Mouse (Mus musculus) frontal cortex, adult 2 months (tissue): ENCODE results near the gene Cacna1i. TPM values are rescaled to one million over a fixed set of nuclear protein-coding genes. Genes with fewer than 3 reads are reported as not detected.

Experiments
- DNase-seq, 2 experiments: peaks; one replicate each; pipeline ENCODE4 v3.0.0; 2022; ENCODE audit warnings: low spot score in 1 of 2; ENCODE audit errors: extremely low spot score in 1 of 2
- polyA plus RNA-seq: library from polyadenylated mRNA; depleted of rRNA; stranded (reverse); fragments of >200 nt; gene quantifications from 2 replicates; pipeline ENCODE4 v1.2.3, GENCODE M21; 2012; rRNA removed

Cacna1i gene
- polyA plus RNA-seq, 1 experiment = 35.7 TPM

DNA sequence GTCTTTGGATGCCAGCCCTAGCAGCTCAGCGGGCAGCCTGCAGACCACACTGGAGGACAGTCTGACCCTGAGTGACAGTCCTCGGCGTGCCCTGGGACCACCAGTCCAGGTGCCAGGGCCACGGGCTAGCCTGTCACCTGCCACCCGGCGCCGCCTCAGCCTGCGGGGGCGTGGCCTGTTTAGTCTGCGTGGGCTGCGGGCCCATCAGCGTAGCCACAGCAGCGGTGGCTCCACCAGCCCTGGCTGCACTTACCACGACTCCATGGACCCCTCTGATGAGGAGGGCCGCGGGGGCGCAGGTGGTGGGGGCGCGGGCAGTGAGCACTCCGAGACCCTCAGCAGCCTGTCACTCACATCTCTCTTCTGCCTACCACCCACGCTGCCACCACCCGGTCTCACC is 108.0 kb downstream of the Cacna1i start:
- no peak for DNase-seq

DNA sequence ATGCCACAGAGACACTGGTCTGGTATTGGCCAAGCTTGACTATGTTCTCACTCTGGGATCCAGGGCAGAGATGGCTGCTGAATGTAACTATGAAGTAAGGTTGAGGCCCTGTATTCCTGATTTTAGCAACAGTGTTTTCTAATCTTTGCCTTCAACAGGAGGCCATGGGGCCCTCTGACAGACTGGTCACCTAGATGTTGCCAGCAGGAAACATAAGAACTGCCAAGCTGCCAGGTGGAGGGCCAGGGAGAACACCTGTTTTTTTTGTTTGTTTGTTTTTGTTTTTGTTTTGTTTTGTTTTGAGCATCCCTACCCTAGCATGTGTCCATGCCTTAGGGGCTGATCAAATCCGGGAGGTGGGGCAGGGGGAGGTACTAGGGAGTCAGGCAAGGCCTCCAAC is 112.4 kb downstream of the Cacna1i start:
- DNase-seq = no peak

DNA sequence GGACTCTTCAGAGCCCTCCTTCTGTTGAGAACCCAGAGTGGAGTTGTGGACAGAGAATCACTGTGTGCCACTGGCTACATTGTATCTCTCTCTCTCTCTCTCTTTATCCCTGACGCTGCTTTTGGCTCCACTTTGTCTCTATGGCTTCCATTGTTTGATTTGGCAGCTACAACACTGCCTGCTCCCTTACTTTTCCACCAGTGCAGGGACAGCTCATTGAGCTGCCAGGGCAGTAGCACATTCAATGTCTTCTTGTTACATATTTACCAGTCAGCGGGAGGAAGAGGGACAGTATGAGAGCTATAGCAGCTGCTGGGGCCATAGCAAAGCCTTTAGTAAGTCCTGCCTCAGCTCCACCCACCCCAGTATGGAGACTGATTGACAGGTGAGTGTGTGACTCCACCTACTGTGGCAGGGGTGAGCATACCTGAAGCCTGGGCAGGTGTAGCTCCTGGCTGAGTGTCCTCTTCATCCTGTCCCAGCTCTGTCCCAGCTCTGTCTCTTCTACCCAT is 114.4 kb downstream of the Cacna1i start:
- DNase-seq = peak in 1 of 2 experiments; percentile 32

DNA sequence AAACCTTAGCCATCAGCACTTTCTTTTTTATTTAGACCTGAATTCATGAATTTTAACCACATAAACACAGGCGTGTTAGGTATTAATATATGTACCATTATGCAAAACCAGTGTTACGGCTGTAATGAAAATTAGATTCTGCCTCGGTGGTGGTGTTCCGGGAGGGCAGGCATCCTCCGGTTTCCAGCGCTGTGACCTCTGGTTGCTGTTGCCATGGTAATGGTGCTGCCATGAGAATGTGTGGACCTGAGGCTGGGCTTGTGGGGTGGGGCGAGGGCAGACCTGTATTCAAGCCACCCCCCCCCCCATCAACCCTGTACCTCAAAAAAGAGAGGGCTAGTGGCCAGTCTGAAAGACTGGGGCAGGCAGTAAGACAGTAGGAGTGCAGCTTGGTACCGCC is 114.9 kb downstream of the Cacna1i start:
- no peak for DNase-seq

DNA sequence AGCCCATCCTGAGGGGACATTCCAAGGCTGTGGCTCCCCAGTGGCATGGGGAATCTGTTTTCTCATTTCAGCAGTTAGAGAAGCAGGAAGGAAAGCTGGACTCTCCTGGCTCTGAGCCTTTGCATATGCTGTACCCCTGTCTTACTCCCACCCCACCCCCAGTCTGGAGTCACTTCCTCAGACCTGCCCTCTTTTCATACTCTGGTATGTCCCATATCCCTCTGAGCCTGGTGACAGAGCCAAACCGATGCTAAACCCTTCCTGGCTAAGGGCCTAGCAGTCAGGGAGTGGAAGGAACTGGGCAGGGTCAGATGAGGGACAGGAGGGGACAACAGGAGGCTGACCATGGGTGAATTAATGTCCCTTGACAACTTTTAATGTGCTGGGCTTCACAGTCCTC is 120.8 kb downstream of the Cacna1i start:
- DNase-seq = no peak

DNA sequence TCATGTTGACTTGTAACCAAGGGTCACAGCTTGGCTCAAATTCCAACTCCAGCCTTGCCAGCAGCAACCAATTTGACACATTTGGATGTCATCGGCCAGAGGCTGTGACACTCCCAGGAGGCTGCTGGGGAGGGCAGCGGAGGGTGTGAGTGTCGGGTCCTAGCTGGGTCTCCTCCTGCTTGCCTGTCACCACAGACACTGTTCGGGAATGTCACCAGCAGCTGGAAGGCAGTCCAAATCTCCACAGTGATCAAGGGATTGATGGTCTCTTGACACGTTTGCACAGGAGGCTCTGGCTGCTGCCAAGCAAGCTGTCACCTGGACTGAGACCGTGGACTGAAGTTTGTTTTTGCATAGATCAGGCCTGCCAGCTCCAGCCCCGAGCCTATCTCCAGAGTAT is 123.6 kb downstream of the Cacna1i start:
- DNase-seq = no peak

DNA sequence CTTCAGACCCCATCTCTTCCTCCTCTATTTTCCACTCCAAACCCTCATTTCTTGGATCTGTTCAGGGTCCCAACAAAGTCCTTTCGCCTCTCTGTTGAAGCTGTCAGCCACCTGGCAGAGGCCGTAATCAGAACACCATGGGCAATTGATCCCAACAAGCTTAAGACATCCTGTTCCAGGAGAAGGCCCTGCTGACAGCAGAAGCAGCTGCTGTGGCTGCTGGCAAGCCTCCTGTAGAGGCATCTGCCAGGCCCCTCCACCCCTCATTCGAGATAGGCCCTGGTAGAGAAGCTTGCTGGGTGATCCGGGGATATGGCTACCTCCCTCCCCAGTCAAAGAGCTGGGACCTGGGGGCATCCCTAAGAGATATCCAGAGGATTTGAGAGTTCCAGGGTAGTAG is 126.0 kb downstream of the Cacna1i start:
- DNase-seq = no peak

DNA sequence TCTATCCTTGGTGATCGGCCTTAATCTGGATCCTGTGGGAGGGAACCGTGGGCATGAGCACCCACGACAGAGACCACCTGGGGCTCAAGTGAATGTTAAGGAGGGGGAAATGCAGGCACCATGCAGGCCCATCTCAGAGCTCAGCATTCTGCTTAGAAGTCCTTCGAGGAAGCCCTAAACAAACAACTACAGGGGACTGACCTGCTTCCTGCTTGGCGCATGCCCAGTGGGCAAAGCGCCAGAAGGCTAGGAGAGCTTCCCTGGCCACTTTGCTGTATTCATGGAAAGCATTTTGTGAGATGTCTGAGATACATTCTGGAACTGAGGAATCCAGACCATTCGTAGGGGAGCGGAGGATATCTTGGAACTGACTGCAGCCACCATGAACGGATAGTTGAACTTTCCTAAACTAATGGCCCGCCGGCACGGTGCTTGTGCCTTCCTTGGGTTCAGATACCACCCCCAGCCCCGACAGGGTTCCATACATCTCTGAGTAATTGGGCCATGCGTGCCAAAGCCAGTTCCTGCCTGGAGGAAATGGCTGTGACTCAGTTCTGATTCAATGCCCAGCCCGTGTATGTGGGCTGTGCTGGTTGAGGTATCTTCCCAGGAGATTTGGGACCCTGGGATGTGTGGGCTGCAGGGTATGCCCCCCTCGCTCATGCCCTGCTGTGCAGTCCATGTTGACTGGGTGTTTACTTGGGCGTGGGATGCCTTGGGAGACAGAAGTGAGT is 127.1 kb downstream of the Cacna1i start:
- peak in 1 of 2 experiments; percentile 58 for DNase-seq

DNA sequence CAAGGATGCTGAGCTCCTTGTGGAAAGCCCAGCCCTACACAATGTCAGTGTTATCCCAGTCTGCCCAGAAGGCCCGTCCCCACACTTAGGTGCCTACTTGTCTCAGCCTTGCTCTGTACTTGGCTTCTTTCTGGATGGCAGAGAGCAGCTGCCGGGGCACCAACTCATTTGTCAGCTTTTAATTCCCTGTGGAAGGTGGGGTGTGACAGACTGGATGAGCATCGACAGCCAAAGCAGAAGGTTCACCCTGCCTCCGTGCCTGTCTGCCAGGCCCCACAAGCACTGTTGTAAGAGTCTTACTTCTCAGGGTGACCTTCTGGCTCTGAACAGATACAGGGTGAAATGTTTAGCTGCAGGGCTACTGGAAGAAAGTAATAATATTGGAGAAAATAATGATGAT is 128.1 kb downstream of the Cacna1i start:
- no peak for DNase-seq

DNA sequence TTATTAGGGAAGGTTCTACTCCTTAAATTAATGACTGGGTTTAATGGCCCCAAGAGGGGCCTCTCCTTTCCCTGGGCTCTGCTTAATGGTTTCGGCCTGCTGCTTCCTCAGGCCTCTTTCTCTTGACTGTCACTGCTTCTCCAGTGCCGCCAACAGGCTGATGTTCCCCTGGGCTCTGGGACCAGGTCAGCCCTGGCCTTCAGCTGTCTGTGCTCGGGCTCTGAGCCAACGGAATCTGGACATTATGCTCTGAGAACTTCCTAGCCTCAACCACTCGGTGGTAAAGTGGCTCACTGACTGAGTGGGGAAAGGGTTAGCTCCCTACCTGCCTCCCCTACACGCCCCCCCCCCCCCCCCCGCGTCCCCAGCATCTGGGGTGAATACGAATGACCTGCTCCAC is 130.0 kb downstream of the Cacna1i start:
- no peak for DNase-seq

DNA sequence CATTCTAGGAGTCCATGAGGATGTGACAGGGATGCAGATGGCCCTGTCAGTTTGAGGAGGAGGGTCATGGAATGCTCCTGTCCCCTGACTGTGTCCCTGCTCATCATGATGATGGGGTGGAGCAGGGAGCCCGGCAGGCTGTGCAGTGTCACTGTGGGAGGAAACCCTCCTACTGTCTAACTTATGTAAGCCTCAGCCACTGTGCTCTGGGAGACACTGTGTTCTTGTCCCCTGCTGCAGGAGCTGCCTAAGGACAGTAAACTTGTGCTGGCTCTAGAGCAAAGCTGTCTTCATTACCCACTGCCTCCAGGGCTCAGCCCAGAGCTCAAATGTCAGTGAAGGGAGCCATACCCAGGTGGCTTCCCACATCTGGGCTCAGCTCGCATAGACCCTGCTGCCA is 131.1 kb downstream of the Cacna1i start:
- peak; percentile 15 to 52 for DNase-seq

DNA sequence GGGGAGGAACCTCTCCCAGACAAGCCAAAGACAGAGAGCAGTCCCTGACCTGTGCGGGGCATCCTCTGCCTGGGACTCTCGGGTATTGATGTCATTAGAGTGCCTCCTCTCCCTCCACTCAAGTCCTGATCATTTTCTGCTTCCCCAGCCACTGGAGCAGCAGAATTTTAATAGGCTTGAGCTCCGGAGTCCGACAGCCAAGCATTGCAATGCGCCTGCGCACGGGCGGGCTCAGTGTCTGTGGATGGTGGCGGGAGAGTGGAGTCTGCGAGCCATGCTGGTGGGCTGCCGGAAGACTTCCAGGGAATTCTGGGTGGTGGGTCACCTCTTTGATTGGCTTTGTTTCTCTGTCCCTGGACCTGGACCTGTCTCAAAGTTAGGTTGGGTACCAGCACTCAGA is 143.3 kb downstream of the Cacna1i start:
- DNase-seq = no peak

DNA sequence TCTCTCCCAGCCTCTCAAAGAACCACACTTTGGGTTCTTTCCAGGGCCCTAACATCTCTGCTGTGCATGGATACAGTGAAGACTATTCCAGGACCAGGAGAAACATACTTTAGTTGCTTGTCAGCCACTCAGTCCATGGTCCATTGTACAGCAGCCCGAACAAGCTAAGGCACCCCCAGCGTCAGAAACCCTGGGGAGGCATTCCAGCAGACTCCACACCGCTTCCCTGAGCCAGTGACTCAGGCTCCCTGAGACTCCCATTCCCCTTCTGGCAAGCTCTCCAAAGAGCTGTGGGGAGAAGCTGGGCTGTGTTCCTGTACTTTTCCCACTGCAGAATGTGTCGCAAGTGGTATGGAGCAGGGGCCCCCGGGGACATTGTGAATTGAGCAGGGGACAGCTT is 149.9 kb downstream of the Cacna1i start:
- DNase-seq = no peak

DNA sequence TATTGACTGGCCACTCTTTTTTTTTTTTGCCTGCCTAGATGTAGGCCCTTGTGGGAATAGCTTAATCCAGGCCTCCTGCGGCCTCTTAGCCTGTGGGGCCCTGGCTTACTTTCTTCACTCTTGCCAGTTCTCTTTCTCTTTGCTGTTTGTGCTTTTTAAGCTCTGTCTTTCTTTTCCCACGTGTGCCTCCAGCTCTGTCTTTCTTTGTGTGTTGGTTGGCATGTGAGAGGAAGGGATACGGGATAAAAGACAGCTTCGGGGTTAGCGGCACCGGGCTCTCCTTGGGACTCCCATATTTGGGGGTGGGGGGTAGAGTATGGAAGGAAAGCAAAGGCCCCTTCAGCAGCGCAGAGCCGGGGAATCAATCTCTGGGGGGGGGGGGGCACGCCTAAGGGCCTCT is 151.0 kb downstream of the Cacna1i start:
- no peak for DNase-seq

DNA sequence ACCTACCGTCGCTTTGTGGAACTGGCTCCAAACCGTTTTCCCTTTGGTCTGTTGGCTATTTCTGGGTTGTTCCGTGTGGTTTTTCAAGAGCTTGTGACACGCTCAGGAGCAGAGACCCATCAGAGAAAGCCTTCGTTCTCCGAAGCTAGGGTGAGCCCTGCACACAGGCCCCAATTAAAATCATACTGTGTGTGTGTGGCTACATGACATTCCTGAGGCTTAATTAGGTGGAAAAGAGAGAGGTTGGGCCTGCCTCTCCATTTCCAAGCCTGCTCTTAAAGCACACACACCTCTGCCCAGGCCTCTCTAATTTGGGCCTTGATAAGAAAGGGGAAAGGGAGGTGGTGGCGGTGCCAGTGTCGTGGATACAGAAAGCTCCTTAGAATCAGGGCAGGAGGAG is 151.4 kb downstream of the Cacna1i start:
- DNase-seq = no peak

DNA sequence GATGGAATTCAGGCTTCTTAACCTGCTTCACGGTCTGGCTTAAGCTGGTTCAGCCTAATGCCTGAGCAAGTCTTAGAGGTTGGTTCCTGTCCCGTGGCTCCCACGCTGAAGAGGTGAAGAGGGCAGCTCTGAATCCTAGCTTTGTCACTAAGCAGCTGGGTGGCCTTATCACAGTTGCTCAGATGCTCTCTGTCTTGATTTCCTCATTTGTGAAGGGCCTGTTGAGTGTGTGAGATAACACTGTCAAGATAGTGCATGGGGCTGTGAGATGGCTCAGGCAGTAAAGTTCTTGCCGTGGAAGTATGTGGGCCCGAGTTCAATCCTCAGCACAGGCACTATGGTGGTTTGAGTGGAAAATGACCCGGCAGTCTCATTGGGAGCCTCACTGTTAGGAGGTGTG is 153.2 kb downstream of the Cacna1i start:
- no peak for DNase-seq

DNA sequence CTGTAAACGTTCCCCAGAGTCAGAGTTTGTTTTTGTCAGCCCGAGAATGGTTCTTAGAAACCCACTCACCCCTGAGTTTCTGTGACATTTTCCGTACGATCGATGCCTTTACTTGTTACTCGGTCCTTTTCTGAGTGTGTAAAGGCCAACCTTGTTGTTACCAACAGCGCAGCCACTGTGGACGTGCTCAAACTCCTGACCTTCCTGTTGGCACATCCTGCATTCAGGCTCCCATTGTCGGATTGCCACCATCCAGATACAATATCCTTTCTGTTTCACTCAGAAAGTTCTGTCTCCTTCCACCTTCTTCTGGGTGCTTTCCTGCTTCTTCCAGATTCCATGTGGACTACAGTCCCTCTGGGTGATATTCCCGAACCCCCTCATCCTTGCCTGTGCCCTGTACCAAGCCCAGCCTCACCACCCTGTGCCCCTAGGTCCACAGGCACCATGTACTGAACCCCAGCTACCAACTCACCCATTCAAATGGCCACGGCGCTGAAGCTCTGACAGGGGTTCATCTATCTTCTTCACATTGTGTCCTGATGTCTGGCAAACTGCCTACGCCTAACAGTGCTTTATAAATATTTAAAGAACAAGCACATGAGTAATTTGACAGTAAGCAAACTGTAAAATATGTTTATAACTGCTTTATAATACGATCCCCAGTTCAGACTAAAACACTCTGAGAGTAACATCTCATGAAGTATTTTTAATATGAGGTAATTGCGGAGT is 159.1 kb downstream of the Cacna1i start:
- DNase-seq = no peak

Other genes starting within 250 kb of the Cacna1i start
- gene Syngr1, start 195.9 kb upstream of the Cacna1i start, polyA plus RNA-seq = 288 and 302 TPM in 2 replicates
- 629 and 778 TPM in 2 replicates for gene Rpl3, start 195.4 kb upstream of the Cacna1i start, polyA plus RNA-seq
- gene Tab1, start 154.1 kb upstream of the Cacna1i start, polyA plus RNA-seq = 37.9 and 41.4 TPM in 2 replicates
- gene Mgat3, start 113.5 kb upstream of the Cacna1i start, polyA plus RNA-seq = 79.3 and 84.5 TPM in 2 replicates
- 14.9 and 15.6 TPM in 2 replicates for gene Mief1, start 53.2 kb upstream of the Cacna1i start, polyA plus RNA-seq
- not detected in 2 replicates for gene AC140267.1, start 51.4 kb upstream of the Cacna1i start, polyA plus RNA-seq
- gene Atf4, start 32.1 kb upstream of the Cacna1i start, polyA plus RNA-seq = 206 and 220 TPM in 2 replicates
- gene Rps19bp1, start 22.9 kb upstream of the Cacna1i start, polyA plus RNA-seq = 46.5 and 47.8 TPM in 2 replicates